Mouse (Mus musculus): Measurements from ENCODE around the gene Chil3.
"Not testable (repeated sequence)": the region's sequence is repeated elsewhere in the genome, so short reads cannot be mapped to it uniquely, and the experiment has no call there.

Chil3 gene

DNA sequence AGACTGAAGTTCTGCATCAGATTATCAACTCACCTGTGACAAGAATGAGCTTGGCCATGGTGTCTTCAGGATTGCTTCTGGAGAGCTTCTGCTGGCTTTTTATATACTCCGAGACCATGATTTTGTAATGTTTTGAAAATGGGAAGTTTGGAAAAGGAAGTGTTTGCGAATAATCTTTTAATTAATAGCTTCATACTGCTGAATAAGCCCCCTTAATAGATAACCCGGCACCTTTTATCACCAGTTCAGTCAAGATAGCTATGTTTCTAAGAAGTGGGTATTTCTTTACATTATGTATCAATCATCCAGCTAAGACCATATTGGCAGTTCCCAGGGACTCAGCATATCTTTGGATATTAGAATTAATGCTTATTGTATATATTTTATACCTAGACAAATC is at the start of gene Chil3:
TSS of gene Chil3 (minus strand) at position 101 of the 400 bp plus-strand sequence.
- DNase-seq = no peak

DNA sequence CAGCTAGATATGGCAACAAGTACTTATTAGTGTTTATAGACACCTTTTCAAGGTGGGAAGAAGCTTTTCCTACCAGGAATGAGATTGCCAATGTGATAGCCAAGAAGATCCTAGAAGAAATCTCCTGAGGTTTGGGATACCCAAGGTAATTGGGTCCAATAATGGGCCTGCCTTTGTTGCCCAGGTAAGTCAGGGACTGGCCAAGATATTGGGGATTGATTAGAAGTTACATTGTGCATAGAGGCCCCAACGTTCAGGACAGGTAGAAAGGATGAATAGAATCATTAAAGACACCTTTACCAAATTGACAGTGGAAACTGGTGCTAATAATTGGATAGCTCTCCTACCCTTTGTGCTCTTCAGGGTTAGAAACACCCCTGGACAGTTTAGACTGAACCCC is 30.7 kb upstream of the Chil3 start:
- DNase-seq = not testable (repeated sequence)

DNA sequence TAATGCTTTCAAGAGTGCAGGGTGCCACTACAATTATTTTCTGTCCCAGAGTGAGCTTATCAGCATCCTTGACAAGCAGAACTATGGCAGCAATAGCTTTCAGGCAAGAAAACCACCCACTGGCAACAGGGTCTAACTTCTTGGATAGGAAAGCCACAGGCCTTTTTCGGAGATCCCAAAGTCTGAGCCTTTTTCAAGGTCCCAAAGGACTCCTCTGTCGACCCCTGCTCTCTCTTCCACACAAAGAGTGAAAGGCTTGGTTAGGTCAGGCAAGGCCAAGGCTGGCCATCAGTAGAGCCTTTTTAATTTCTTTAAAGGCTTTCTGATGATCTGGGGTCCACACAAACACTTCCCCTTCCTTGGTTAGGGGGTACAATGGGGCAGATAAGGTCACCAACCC is 29.9 kb upstream of the Chil3 start:
- not testable (repeated sequence) for DNase-seq

DNA sequence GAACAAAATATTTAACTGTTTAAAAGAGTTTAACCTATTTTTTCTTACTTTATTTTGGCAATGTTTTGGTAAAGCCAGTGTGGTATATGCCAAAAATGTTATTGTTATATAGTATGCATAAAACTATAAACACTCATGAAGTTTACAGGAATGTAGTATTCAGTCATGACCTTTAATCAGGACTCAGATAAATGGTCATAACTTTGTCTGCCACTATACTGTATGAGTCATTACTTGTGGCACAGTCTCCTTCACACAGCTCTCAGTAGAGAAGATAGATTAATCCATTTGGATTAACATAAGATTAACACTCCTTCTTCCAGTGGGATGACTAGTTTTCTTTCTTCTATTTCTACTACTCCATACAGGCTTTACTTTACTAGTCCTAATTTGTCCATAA is 28.9 kb upstream of the Chil3 start:
- DNase-seq = no peak

DNA sequence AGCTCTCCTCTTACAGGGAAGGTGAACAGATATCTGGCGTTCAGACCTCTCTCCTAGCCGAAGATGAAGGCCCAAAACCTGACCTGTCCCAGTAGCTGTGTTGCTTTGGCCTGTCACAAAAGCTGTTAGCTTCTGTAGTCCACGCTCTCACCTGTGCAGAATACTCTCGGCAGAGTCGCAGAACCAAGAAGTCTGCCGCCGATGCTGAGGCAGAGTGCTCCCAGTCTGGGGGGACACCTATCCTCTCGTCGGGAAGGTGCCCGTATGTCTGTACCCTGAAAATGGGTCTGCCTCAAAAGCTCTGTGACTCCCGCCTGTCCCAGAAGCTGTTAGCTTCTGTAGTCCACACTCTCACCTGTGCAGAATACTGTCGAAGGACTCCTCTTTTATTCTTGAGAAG is 28.1 kb upstream of the Chil3 start:
- no peak for DNase-seq

DNA sequence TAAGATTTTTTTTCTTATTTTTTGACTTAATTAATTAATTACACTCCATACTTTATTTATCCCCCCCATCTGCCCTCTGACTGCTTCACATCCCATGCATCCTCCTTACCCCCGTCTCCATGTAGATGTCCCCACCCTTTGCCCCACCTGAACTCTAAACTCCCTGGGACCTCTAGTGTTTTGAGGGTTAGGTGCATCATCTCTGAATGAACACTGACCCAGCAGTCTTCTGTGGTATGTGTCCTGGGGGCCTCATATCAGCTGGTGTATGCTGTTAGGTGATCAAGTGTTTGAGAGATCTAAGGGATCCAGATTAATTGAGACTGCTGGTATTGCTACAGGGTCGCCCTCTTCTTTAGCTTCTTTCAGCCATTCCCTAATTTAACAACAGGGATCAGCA is 20.6 kb upstream of the Chil3 start:
- no peak for DNase-seq

DNA sequence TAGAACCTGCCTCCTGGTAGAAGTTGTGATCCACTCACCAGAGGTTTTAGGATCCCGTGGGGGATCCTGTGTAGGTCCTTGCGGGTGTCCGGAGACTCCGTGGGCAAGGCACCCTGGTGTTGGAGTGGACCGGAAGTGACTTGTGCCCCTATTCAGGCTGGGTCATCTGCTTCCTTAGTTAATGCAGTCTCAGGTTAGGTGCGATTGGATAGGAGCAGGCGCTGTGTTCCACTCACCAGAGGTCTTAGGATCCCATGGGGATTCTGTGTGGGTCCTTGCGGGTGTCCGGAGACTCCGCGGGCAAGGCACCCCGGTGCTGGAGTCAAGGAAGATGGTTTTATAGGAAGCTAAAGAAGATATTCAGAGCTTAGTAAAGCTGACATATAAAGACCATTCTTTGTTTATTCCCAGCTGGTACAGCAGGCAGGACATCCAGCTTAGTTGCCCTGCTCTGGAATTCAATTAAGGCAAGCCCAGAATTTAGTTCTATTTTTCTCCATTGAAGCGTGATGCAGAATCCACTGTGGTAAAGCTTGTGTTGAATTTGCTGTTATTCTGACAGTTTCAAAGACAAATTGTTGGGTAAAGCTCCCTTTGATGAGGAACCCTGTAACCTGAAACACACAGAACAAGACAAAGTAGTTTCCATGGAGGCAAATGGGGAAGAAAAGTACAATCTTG is 10.3 kb upstream of the Chil3 start:
- DNase-seq = no peak

DNA sequence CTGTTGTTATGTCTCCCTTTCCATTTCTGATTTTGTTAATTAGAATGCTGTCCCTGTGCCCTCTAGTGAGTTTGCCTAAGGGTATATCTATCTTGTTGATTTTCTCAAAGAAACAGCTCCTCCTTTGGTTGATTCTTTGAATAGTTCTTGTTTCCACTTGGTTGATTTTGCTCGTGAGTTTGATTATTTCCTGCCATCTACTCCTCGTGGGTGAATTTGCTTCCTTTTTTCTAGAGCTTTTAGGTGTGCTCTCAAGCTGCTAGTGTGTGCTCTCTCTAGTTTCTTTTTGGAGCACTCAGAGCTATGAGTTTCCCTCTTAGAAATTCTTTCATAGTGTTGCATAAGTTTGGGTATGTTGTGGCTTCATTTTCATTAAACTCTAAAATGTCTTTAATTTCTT is 7.6 kb upstream of the Chil3 start:
- not testable (repeated sequence) for DNase-seq

DNA sequence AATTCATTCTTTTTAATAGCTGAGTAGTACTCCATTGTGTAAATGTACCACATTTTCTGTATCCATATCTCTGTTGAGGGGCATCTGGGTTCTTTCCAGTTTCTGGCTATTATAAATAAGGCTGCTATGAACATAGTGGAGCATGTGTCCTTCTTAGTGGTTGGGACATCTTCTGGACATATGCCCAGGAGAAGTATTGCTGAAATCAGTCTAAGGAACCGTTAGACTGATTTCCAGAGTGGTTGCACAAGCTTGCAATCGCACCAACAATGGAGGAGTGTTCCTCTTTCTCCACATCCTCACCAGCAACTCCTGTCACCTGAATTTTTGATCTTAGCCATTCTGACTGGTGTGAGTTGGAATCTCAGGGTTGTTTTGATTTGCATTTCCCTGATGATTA is 5.1 kb upstream of the Chil3 start:
- not testable (repeated sequence) for DNase-seq

DNA sequence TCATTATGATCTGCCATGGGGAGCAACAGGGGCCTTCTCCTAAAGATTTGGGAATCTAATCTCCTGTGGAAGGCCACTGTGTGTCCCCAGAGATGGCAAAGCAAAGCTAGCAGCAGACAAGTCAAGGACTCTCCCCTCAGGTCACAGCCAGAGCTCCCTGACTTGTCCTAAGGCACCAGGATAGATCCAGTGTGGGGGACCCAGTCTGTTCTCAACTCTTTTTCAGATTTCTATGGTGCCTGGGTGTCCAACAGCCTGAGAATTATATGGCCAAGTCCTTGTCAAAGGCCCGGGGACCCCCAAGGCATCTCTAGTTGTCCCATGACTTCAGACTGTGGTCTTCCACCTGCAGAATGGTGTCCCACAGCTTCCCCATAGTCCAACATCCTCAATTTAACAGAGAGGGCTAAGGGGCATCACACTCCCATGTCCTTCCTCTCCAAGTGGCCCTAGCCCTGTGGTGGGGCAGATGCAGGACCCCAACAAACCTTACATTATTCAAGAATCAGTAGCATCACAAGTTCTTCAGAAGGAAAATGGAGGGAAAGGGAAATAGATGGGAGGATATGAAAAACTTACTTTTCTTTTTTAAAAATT is 3.9 kb upstream of the Chil3 start:
- DNase-seq = no peak

DNA sequence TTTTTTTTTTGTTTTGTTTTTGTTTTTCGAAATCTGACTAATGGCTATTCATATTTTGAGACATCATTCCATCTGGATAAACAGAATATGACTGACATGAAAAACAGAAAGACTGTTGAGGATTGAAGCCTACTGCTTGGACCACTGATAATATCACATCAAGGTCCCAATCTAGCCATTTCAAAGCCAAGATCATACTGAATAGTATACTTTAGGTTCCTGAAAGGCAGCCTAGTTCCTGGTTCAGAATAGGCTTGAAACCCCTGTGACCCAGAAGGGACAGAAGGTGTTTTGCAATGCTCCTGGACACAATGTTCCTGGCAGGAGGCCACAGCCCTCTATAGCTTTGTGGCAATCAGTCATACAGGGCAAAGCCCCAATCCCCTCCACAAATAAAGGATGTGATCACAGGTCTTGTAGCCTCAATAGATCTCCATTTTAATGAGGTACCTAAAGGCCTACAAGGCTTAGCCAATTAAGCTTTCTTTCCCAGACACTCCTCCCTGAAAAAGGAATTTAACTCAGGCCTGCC is 3.2 kb upstream of the Chil3 start:
- no peak for DNase-seq

DNA sequence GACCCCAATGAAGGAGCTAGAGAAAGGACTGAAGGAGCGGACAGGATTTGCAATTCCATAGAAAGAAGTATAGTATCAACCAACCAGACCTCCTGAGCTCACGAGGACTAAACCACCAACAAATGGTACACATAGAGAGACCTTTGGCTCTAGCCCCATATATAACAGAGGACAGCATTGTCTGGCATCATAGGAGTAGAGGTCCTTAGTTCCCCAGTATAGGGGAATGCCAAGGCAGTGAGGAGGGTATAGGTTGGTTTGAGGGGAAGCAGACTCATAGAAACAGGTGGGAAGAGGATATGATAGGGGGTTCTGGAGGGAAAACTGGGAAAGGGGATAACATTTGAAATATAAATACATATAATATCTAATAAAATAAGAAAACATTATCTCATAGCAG is 13.0 kb downstream of the Chil3 start:
- DNase-seq = no peak

DNA sequence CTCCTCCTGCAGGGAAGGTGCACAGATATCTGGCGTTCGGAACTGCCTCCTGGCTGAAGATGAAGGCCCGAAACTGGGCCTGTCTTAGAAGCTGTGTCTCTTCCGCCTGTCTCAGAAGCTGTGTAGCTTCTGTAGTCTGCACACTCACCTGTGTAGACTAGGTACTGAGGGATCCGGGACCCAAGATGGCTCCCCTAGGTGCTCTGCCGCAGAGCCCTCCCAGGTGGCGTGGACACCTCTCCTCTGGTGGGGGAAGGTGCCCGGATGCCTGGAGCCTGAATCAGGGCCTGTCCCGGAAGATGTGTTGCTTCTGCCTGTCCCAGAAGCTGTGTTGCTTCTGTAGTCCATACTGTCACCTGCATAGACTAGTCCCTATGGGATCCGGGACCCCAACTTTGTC is 23.3 kb downstream of the Chil3 start:
- DNase-seq = no peak

DNA sequence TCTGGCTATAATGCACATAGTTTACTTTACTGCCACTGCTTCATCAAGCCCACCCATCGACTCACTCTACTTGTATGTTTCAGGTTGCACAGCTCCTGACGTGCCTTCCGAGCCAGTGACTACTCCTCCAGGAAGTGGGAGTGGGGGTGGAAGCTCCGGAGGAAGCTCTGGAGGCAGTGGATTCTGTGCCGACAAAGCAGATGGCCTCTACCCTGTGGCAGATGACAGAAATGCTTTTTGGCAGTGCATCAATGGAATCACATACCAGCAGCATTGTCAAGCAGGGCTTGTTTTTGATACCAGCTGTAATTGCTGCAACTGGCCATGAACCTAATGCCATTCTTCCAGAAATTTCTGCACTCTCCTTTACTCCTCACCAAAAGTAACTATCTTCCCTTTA is 35.7 kb downstream of the Chil3 start:
- DNase-seq = no peak

DNA sequence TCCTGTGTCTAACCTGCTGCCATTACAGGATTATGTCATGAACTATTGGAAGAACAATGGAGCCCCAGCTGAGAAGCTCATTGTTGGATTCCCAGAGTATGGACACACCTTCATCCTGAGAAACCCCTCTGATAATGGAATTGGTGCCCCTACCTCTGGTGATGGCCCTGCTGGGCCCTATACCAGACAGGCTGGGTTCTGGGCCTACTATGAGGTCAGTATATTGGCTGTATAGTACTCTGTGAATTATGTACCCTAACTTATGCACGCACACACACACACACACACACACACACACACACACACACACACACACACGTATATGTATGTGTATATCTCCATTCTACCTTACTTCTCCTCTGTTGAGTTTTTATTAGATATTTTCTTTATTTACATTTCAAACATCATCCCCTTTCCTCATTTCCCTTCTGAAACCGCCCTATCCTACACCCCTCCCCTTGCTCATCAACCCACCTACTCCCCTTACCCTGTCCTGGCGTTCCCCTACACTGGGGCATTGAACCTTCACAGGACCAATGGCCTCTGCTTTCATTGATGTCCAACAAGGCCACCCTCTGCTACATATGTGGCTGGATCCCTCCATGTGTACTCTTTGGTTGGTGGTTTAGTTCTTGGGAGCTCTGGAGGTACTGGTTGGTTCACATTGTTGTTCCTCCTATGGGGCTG is 38.4 kb downstream of the Chil3 start:
- DNase-seq = no peak

DNA sequence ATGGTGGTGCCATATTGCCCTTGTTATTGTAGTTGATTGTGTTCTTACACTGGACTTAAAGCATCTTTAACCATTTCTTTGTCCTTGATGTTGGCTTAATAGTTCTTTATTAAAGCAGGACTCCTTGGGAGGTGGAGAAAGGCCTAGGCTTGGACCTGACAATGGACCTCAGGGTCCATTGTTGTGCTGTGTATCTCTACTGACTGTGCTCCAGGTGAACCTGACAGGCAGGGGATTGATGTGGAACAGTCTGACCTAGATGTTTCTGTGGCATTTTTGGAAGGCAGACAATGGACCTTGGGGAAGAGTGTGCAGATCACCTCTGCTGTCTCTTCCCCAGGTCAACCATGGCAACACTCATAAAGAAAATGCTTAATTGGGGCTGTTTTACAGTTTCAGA is 40.4 kb downstream of the Chil3 start:
- DNase-seq = no peak

DNA sequence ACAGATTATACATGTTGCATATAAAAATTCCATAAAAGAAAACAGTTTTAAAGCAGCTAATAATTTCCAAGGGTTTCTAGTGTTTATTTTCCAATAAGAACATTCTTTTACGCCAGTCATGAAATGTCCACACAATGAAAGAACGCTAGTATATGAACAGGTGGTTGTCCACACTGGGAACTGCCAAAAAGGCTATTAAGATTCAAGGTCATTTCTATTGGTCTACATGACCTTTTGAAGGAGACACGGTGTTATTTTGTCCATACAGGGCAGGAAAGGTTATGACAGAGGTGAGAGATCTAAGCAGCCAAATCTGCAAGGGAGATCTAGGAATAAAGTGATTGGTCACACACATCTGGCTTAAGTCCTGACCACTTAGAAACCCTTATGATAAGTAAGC is 54.4 kb downstream of the Chil3 start, which contains the start of gene Chia1:
TSS of gene Chia1 (plus strand) at position 301 of the 400 bp plus-strand sequence.
- DNase-seq = no peak

All from thymus, postnatal 25 days (tissue).